Mouse (Mus musculus) heart, postnatal 0 days (tissue): ENCODE measurements around the gene Robo1.

Experiments used
- CTCF ChIP-seq: IDR thresholded peaks from 2 replicates; pipeline ENCODE4 v1.5.1; 2016; ENCODE audit warnings: antibody characterized with exemption, control low read depth, low read depth
- EP300 ChIP-seq: IDR thresholded peaks from 2 replicates; pipeline ENCODE4 v1.6.1; 2016; ENCODE audit warnings: antibody characterized with exemption, low read depth

DNA sequence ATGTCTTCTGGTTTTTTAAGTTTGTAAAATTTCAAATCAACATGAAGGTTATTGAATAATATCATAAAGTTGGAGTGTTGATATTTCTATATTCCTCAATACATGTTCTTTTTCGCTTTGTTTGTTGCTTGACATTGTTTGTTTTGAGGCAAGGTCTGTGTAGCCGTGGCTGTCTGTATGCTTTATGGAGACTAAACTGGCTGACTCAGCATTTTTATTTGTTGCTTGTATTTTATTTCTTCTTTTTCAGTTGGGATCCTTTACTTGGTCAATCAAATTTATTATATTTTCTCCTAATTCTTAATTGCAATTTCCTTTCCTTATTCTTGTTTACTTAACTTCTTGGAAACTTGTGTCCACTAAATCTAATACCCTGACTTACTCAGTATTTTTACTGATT lies 775.0 kb downstream of the Robo1 start:
- no peak for TF ChIP-seq CTCF
- TF ChIP-seq EP300: no peak
